Mouse (Mus musculus) urinary bladder, adult 2 months (tissue): ENCODE results near the gene Tesk2. TPM values are rescaled to one million over a fixed set of nuclear protein-coding genes. Genes with fewer than 3 reads are reported as not detected.
"Not testable (repeated sequence)": the region's sequence is repeated elsewhere in the genome, so short reads cannot be mapped to it uniquely, and the experiment has no call there.

Experiments used
- DNase-seq: peaks from one replicate; pipeline ENCODE4 v3.0.0; 2022; ENCODE audit warnings: low spot score
- polyA plus RNA-seq: library from polyadenylated mRNA; depleted of rRNA; stranded (reverse); fragments of >200 nt; gene quantifications from 2 replicates; pipeline ENCODE4 v1.2.3, GENCODE M21; 2012

Gene Tesk2
- polyA plus RNA-seq, 1 experiment: 7.2 TPM

- DNase-seq: no peak
Measured at GRCm38 (mm10) chr4:116792453-116792852, 71.7 kb downstream of the Tesk2 start.

- no peak for DNase-seq
Measured at GRCm38 (mm10) chr4:116794273-116794672, 73.5 kb downstream of the Tesk2 start.

- DNase-seq: no peak
Measured at GRCm38 (mm10) chr4:116796442-116797110, 75.8 kb downstream of the Tesk2 start.

GRCm38 (mm10) chr4:116799901-116800300 lies 79.2 kb downstream of the Tesk2 start:
- no peak for DNase-seq

GRCm38 (mm10) chr4:116807197-116808129 lies 86.7 kb downstream of the Tesk2 start, which contains the start of the genes Toe1 and Mutyh:
TSS of gene Toe1 (minus strand) at chr4:116807640.
TSS of gene Mutyh (plus strand) at chr4:116807723.
- peak; percentile 66 for DNase-seq

GRCm38 (mm10) chr4:116811012-116811411 lies 90.3 kb downstream of the Tesk2 start:
- no peak for DNase-seq

- no peak for DNase-seq
Measured at GRCm38 (mm10) chr4:116815276-116815675, 94.5 kb downstream of the Tesk2 start.

GRCm38 (mm10) chr4:116817486-116817885 lies 96.7 kb downstream of the Tesk2 start:
- DNase-seq: no peak

GRCm38 (mm10) chr4:116819968-116820901 lies 99.5 kb downstream of the Tesk2 start:
- no peak for DNase-seq

- peak; percentile 61 for DNase-seq
Measured at GRCm38 (mm10) chr4:116820902-116821693, 100.3 kb downstream of the Tesk2 start.

GRCm38 (mm10) chr4:116821694-116822016 lies 100.9 kb downstream of the Tesk2 start, which contains the start of gene Hpdl:
TSS of gene Hpdl (minus strand) at chr4:116821707.
- DNase-seq: no peak

GRCm38 (mm10) chr4:116824541-116825004 lies 103.8 kb downstream of the Tesk2 start:
- peak; percentile 52 for DNase-seq

GRCm38 (mm10) chr4:116827819-116828218 lies 107.1 kb downstream of the Tesk2 start:
- no peak for DNase-seq

GRCm38 (mm10) chr4:116829364-116830069 lies 108.8 kb downstream of the Tesk2 start:
- no peak for DNase-seq

GRCm38 (mm10) chr4:116830070-116830368 lies 109.3 kb downstream of the Tesk2 start:
- no peak for DNase-seq

- no peak for DNase-seq
Measured at GRCm38 (mm10) chr4:116838999-116839398, 118.3 kb downstream of the Tesk2 start.

- DNase-seq: not testable (repeated sequence)
Measured at GRCm38 (mm10) chr4:116840096-116840495, 119.3 kb downstream of the Tesk2 start.

GRCm38 (mm10) chr4:116840841-116841240 lies 120.1 kb downstream of the Tesk2 start:
- DNase-seq: no peak

GRCm38 (mm10) chr4:116844324-116844723 lies 123.6 kb downstream of the Tesk2 start:
- DNase-seq: no peak

GRCm38 (mm10) chr4:116849901-116850300 lies 129.2 kb downstream of the Tesk2 start:
- DNase-seq: no peak
